Mouse (Mus musculus) heart, embryonic 16.5 days (tissue): Measurements from ENCODE around the gene Dennd2d. TPM values are rescaled to one million over a fixed set of nuclear protein-coding genes. Genes with fewer than 3 reads are reported as not detected.

ENCODE experiments used
- ATAC-seq: fragments of 200-750 bp; cut with Nextera tagmentation; replicated peaks from 2 replicates; pipeline ENCODE4 v1.8.0; 2017; ENCODE audit warnings: moderate number of reproducible peaks; ENCODE audit not compliant: insufficient read depth, low FRiP score; ENCODE audit errors: extremely low read depth
- H3K27ac ChIP-seq: fragments of 300-500 bp; sonication (generic); 2 replicates; pipeline ENCODE4 v1.5.1; 2014; ENCODE audit warnings: mild to moderate bottlenecking, low read length, control low read depth, moderate library complexity
- H3K27me3 ChIP-seq: fragments of 300-500 bp; sonication (generic); 2 replicates; pipeline ENCODE4 v1.6.1; 2014; ENCODE audit warnings: low read length, mixed read lengths; ENCODE audit not compliant: control insufficient read depth, insufficient read depth
- H3K36me3 ChIP-seq: fragments of 300-500 bp; sonication (generic); 2 replicates; pipeline ENCODE4 v1.6.1; 2014; ENCODE audit not compliant: control insufficient read depth, insufficient read depth
- H3K4me1 ChIP-seq: fragments of 300-500 bp; sonication (generic); 2 replicates; pipeline ENCODE4 v1.6.1; 2014; ENCODE audit warnings: low read length, mixed read lengths; ENCODE audit not compliant: control insufficient read depth, insufficient read depth
- H3K4me2 ChIP-seq: fragments of 300-500 bp; sonication (generic); 2 replicates; pipeline ENCODE4 v1.6.1; 2014; ENCODE audit warnings: low read depth, mild to moderate bottlenecking, control low read depth, low read length
- H3K4me3 ChIP-seq: fragments of 300-500 bp; sonication (generic); 2 replicates; pipeline ENCODE4 v1.5.1; 2014; ENCODE audit warnings: mild to moderate bottlenecking, control low read depth, low read length
- H3K9ac ChIP-seq: fragments of 300-500 bp; sonication (generic); 2 replicates; pipeline ENCODE4 v1.6.1; 2014; ENCODE audit warnings: low read length, control low read depth
- H3K9me3 ChIP-seq: fragments of 300-500 bp; sonication (generic); replicated peaks from 2 replicates; pipeline ENCODE4 v1.6.1; 2016; ENCODE audit warnings: low read length; ENCODE audit not compliant: control insufficient read depth
- WGBS: fragments of 180-500 bp; shearing (Covaris S2); extraction: QIAGEN DNeasy Blood & Tissue Kit; methylation state at CpG from one replicate; pipeline ENCODE4 v1.1.7; 2014; 5-methylcytosine and 5-hydroxymethylcytosine counted together
- polyA plus RNA-seq: library from polyadenylated mRNA; unstranded; fragments of >200 nt; fragmentation: Nextera tagmentation; extraction: Ambion mirVana; gene quantifications from 2 replicates; pipeline ENCODE4 v1.2.1, GENCODE M21; 2015

Gene Dennd2d
- polyA plus RNA-seq, 1 experiment from 2014 or later: 7.4 TPM

DNA sequence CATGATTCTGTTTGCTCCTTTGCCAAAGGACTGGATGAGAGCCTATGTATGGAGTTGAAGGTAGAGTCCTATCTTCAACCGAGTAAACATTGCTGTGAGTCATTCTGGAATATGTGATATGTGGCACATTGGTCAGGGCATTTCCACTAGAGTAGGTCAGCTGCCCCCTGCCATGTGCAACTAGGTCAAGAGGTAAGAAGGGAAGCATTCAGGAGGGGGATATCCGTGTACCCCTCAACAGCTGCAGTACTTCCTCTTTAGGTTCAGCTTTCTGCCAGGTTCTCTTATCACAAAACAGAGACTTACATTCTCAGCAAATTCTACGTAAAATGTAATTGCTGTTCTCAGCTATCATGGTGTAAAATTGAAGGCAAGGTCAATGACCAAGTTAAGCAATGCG, 8.0 kb upstream of the Dennd2d start:
- Histone ChIP-seq H3K4me1 (no peaks in the 10 kb centered on the region), H3K27ac (no peak overlapping the region), H3K27me3 (no peaks in the 10 kb centered on the region), H3K4me3 (no peak overlapping the region), H3K9ac (no peak overlapping the region), H3K36me3 (no peaks in the 10 kb centered on the region), H3K4me2 (no peak overlapping the region), H3K9me3 (no peaks in the 10 kb centered on the region)
- no peak for ATAC-seq
- 63% methylated on average over 4 of the region's 4 CpGs for WGBS

- Histone ChIP-seq H3K9me3 (no peaks in the 10 kb centered on the region), H3K36me3 (no peaks in the 10 kb centered on the region), H3K27me3 (0 out of 2 replicates have a peak, but pooled peaks cover 3% of the 10 kb centered on the region), H3K9ac (no peak overlapping the region), H3K4me1 (no peaks in the 10 kb centered on the region), H3K4me2 (no peak overlapping the region), H3K27ac (no peak overlapping the region), H3K4me3 (no peak overlapping the region)
- WGBS: 90% methylated on average over 1 of the region's 1 CpGs
- no peak for ATAC-seq
These were observed 5.3 kb upstream of the Dennd2d start for GRCm38 (mm10) chr3:106476863-106477262.

DNA sequence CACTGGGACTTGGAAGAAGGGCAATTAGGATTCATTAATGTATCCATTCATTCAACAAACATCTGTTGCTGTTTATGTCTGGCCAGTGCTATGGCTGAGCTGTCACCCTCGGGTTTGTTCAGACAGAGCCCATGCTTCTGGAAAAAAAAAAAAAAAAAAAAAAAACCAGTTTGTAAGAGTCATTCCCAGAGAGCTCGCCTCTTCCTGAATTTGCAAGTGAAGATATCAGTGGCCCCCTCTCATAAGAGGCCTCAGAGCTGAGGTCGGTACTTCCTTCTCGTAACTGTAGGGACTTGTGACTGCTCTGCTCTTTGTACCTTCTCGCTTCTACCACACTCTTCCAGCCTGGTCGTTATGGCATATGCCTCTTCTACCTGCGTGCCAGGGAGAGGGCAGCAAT, 1.1 kb downstream of the Dennd2d start:
- Histone ChIP-seq H3K4me3 (peak overlapping the region; percentile 86), H3K27me3 (0 out of 2 replicates have a peak, but pooled peaks cover 3% of the 10 kb centered on the region), H3K4me2 (peak overlapping the region; percentile 94), H3K9ac (no peak overlapping the region), H3K36me3 (no peaks in the 10 kb centered on the region), H3K9me3 (no peaks in the 10 kb centered on the region), H3K4me1 (peaks cover 5% of the 10 kb centered on the region; the same call in 1 of the 2 replicates), H3K27ac (no peak overlapping the region)
- 44% methylated on average over 7 of the region's 7 CpGs for WGBS
- ATAC-seq: no peak

- no peak overlapping the region for H3K4me2 ChIP-seq
- no peaks in the 10 kb centered on the region for H3K9me3 ChIP-seq
These were observed 1.7 kb downstream of the Dennd2d start for GRCm38 (mm10) chr3:106483796-106484405.

GRCm38 (mm10) chr3:106484861-106485260, 2.7 kb downstream of the Dennd2d start:
- no peak for ATAC-seq
- WGBS: 82% methylated on average over 3 of the region's 3 CpGs
- no peak overlapping the region for H3K9ac ChIP-seq

More at GRCm38 (mm10) chr3:106483796-106484405, 1.7 kb downstream of the Dennd2d start:
- no peak overlapping the region for H3K27ac ChIP-seq
- ATAC-seq: no peak
- 0 out of 2 replicates have a peak, but pooled peaks cover 3% of the 10 kb centered on the region for H3K27me3 ChIP-seq
- H3K4me1 ChIP-seq: peaks cover 5% of the 10 kb centered on the region; the same call in 1 of the 2 replicates
- WGBS: 59% methylated on average over 4 of the region's 4 CpGs
- H3K36me3 ChIP-seq: no peaks in the 10 kb centered on the region
- H3K9ac ChIP-seq: no peak overlapping the region
- no peak overlapping the region for H3K4me3 ChIP-seq

GRCm38 (mm10) chr3:106485810-106486209, 3.6 kb downstream of the Dennd2d start:
- no peak overlapping the region for H3K9ac ChIP-seq
- H3K4me3 ChIP-seq: no peak overlapping the region
- no peak overlapping the region for H3K4me2 ChIP-seq
- WGBS: 70% methylated on average over 5 of the region's 5 CpGs
- H3K36me3 ChIP-seq: no peaks in the 10 kb centered on the region
- H3K4me1 ChIP-seq: peaks cover 5% of the 10 kb centered on the region; the same call in 1 of the 2 replicates
- H3K9me3 ChIP-seq: no peaks in the 10 kb centered on the region
- ATAC-seq: no peak
- H3K27me3 ChIP-seq: 0 out of 2 replicates have a peak, but pooled peaks cover 3% of the 10 kb centered on the region
- H3K27ac ChIP-seq: no peak overlapping the region

More at GRCm38 (mm10) chr3:106484861-106485260, 2.7 kb downstream of the Dennd2d start:
- H3K36me3 ChIP-seq: no peaks in the 10 kb centered on the region
- no peak overlapping the region for H3K4me3 ChIP-seq
- no peak overlapping the region for H3K27ac ChIP-seq
- peaks cover 5% of the 10 kb centered on the region; the same call in 1 of the 2 replicates for H3K4me1 ChIP-seq
- H3K4me2 ChIP-seq: no peak overlapping the region
- H3K9me3 ChIP-seq: no peaks in the 10 kb centered on the region
- 0 out of 2 replicates have a peak, but pooled peaks cover 3% of the 10 kb centered on the region for H3K27me3 ChIP-seq

GRCm38 (mm10) chr3:106487551-106487950, 5.3 kb downstream of the Dennd2d start:
- no peaks in the 10 kb centered on the region for H3K27me3 ChIP-seq
- no peak overlapping the region for H3K9ac ChIP-seq
- H3K27ac ChIP-seq: no peak overlapping the region
- ATAC-seq: no peak
- H3K4me3 ChIP-seq: no peak overlapping the region
- H3K36me3 ChIP-seq: no peaks in the 10 kb centered on the region
- H3K4me1 ChIP-seq: peaks cover 5% of the 10 kb centered on the region; the same call in 1 of the 2 replicates
- WGBS: 96% methylated on average over 2 of the region's 2 CpGs
- H3K4me2 ChIP-seq: no peak overlapping the region
- H3K9me3 ChIP-seq: no peaks in the 10 kb centered on the region

DNA sequence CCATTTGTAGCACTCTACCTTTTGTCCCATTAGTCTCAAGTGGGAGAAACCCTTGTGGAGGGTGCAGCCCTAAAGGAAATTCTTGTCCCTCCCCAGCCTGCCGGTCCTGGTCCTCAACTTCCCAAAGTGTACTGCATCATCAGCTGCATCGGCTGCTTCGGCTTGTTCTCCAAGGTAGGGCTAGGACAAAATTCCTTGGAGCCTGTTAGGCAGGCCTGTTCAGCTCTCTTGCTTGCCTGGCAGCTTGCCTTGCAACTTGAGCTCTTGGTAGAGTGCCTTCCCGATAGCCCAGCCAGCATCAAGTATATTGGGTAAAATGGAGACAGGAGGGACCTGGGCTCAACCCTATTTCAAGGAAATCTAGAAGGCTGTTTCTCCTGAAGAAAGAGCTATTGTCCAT, 8.0 kb downstream of the Dennd2d start:
- whole genome bisulfite sequencing: 83% methylated on average over 4 of the region's 4 CpGs
- ATAC-seq: no peak

DNA sequence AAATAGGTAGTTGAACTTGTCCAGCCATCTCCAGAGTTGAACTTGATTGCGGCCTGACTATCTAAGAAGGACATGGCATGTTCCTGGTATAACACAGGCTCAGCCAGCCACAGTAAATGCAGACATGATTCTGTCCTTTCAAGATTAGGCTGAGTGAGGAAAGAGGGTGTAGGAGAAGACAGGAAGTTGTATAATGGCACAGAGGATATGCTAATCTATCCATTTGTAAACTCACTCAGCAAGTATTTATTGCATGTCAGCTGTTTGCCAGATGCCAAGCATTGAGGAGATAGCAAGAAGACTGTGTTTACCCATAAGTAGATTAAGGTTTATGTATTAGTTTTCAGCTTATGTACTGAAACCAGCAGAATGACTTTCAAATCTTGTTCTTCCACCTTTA, 10.5 kb downstream of the Dennd2d start:
- Histone ChIP-seq H3K4me2 (no peak overlapping the region), H3K4me1 (peaks cover 16% of the 10 kb centered on the region), H3K27ac (no peak overlapping the region), H3K9ac (no peak overlapping the region), H3K36me3 (no peaks in the 10 kb centered on the region), H3K9me3 (no peaks in the 10 kb centered on the region), H3K4me3 (no peak overlapping the region), H3K27me3 (no peaks in the 10 kb centered on the region)
- ATAC-seq: no peak
- WGBS: 57% methylated on average over 1 of the region's 1 CpGs

More for the DNA sequence above, 8.0 kb downstream of the Dennd2d start:
- no peaks in the 10 kb centered on the region for H3K9me3 ChIP-seq
- no peak overlapping the region for H3K9ac ChIP-seq
- H3K27me3 ChIP-seq: no peaks in the 10 kb centered on the region
- H3K4me1 ChIP-seq: peaks cover 8% of the 10 kb centered on the region
- no peak overlapping the region for H3K27ac ChIP-seq
- H3K4me2 ChIP-seq: no peak overlapping the region
- H3K36me3 ChIP-seq: no peaks in the 10 kb centered on the region
- no peak overlapping the region for H3K4me3 ChIP-seq
